Mouse (Mus musculus): ENCODE data around the gene Muc5b.
"Not testable (repeated sequence)": the region's sequence is repeated elsewhere in the genome, so short reads cannot be mapped to it uniquely, and the experiment has no call there.

Muc5b gene

GRCm38 (mm10) chr7:141838779-141839178, at the start of gene Muc5b:
TSS of gene Muc5b (plus strand) at chr7:141839070.
- DNase-seq (ENCODE audit: low read depth): no peak

- DNase-seq (ENCODE audit: low read depth): no peak
Measured at GRCm38 (mm10) chr7:141794251-141794650, 44.6 kb upstream of the Muc5b start.

GRCm38 (mm10) chr7:141803206-141803605, 35.7 kb upstream of the Muc5b start:
- no peak for DNase-seq (ENCODE audit: low read depth)

GRCm38 (mm10) chr7:141805384-141805783, 33.5 kb upstream of the Muc5b start:
- DNase-seq (ENCODE audit: low read depth): no peak

GRCm38 (mm10) chr7:141807823-141808222, 31.0 kb upstream of the Muc5b start:
- not testable (repeated sequence) for DNase-seq (ENCODE audit: low read depth)

- not testable (repeated sequence) for DNase-seq (ENCODE audit: low read depth)
Measured at GRCm38 (mm10) chr7:141809933-141810332, 28.9 kb upstream of the Muc5b start.

- DNase-seq (ENCODE audit: low read depth): no peak
Measured at GRCm38 (mm10) chr7:141813321-141813720, 25.5 kb upstream of the Muc5b start.

- no peak for DNase-seq (ENCODE audit: low read depth)
Measured at GRCm38 (mm10) chr7:141815361-141815760, 23.5 kb upstream of the Muc5b start.

GRCm38 (mm10) chr7:141817355-141818075, 21.4 kb upstream of the Muc5b start:
- no peak for DNase-seq (ENCODE audit: low read depth)

GRCm38 (mm10) chr7:141818267-141818666, 20.6 kb upstream of the Muc5b start:
- no peak for DNase-seq (ENCODE audit: low read depth)

- DNase-seq (ENCODE audit: low read depth): no peak
Measured at GRCm38 (mm10) chr7:141822582-141823261, 16.1 kb upstream of the Muc5b start.

GRCm38 (mm10) chr7:141823699-141824098, 15.2 kb upstream of the Muc5b start:
- no peak for DNase-seq (ENCODE audit: low read depth)

GRCm38 (mm10) chr7:141824398-141824797, 14.5 kb upstream of the Muc5b start:
- no peak for DNase-seq (ENCODE audit: low read depth)

GRCm38 (mm10) chr7:141835941-141836340, 2.9 kb upstream of the Muc5b start:
- DNase-seq (ENCODE audit: low read depth): no peak

- DNase-seq (ENCODE audit: low read depth): no peak
Measured at GRCm38 (mm10) chr7:141836423-141836822, 2.4 kb upstream of the Muc5b start.

GRCm38 (mm10) chr7:141840354-141840753, 1.5 kb downstream of the Muc5b start:
- no peak for DNase-seq (ENCODE audit: low read depth)

GRCm38 (mm10) chr7:141861046-141861445, 22.2 kb downstream of the Muc5b start:
- DNase-seq (ENCODE audit: low read depth): no peak

GRCm38 (mm10) chr7:141869644-141870043, 30.8 kb downstream of the Muc5b start:
- DNase-seq (ENCODE audit: low read depth): no peak

- no peak for DNase-seq (ENCODE audit: low read depth)
Measured at GRCm38 (mm10) chr7:141870553-141870952, 31.7 kb downstream of the Muc5b start.

- no peak for DNase-seq (ENCODE audit: low read depth)
Measured at GRCm38 (mm10) chr7:141874891-141875290, 36.0 kb downstream of the Muc5b start.

GRCm38 (mm10) chr7:141878813-141879212, 39.9 kb downstream of the Muc5b start:
- DNase-seq (ENCODE audit: low read depth): no peak

- no peak for DNase-seq (ENCODE audit: low read depth)
Measured at GRCm38 (mm10) chr7:141892151-141892550, 53.3 kb downstream of the Muc5b start.

GRCm38 (mm10) chr7:141901825-141902224, 63.0 kb downstream of the Muc5b start:
- no peak for DNase-seq (ENCODE audit: low read depth)
